Mouse (Mus musculus): Measurements from ENCODE around the gene Cldnd2.

DNA sequence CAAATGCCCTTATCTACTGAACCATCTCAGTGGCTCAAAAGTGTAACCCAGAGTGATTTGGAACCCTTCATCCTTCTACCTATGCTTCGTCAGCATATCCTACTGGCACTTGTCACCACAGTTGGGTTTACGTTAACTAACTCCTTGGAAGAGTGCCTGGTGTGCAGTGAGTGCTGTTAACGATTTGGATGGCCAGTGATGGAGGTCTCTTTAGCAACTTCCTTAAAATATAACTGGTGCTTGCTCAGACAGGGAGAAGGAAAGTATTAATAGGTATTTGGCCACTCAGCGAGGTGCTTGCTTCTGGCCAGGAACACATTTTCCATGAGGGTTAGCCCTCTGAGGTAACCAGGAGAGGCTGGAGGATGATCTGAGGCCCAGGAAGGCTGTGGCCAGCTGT lies 7.2 kb downstream of the Cldnd2 start:
- no peak for TF ChIP-seq GATA1 (IDR thresholded peaks at IDR 0.05; ENCODE audit: low read length)
- no peak for TF ChIP-seq TAL1 (IDR thresholded peaks at IDR 0.05; ENCODE audit: low read length)
